Mouse (Mus musculus) forebrain, embryonic 16.5 days (tissue): ENCODE data around the gene Plxdc2. TPM values are rescaled to one million over a fixed set of nuclear protein-coding genes. Genes with fewer than 3 reads are reported as not detected.

Experiments used
- ATAC-seq: fragments of 200-750 bp; cut with Nextera tagmentation; 2 replicates; pipeline ENCODE4 v1.8.0; 2017; ENCODE audit warnings: mild to moderate bottlenecking, moderate library complexity
- H3K27ac ChIP-seq: fragments of 300-500 bp; sonication (generic); 2 replicates; pipeline ENCODE4 v1.5.1; 2014; ENCODE audit warnings: low read length, control low read depth
- H3K27me3 ChIP-seq: fragments of 300-500 bp; sonication (generic); replicated peaks from 2 replicates; pipeline ENCODE4 v1.6.1; 2014; ENCODE audit warnings: low read length; ENCODE audit not compliant: control insufficient read depth, insufficient read depth
- H3K36me3 ChIP-seq: fragments of 300-500 bp; sonication (generic); 2 replicates; pipeline ENCODE4 v1.6.1; 2014; ENCODE audit not compliant: control insufficient read depth, insufficient read depth
- H3K4me1 ChIP-seq: fragments of 300-500 bp; sonication (generic); replicated peaks from 2 replicates; pipeline ENCODE4 v1.6.1; 2014; ENCODE audit warnings: low read length; ENCODE audit not compliant: control insufficient read depth, insufficient read depth
- H3K4me2 ChIP-seq: fragments of 300-500 bp; sonication (generic); 2 replicates; pipeline ENCODE4 v1.6.1; 2014; ENCODE audit warnings: mild to moderate bottlenecking, low read length, control low read depth
- H3K4me3 ChIP-seq: fragments of 300-500 bp; sonication (generic); replicated peaks from 2 replicates; pipeline ENCODE4 v1.5.1; 2014; ENCODE audit warnings: mild to moderate bottlenecking, low read length, control low read depth
- H3K9ac ChIP-seq: fragments of 300-500 bp; sonication (generic); replicated peaks from 2 replicates; pipeline ENCODE4 v1.6.1; 2014; ENCODE audit warnings: low read depth, low read length, control low read depth
- H3K9me3 ChIP-seq: fragments of 300-500 bp; sonication (generic); 2 replicates; pipeline ENCODE4 v1.6.1; 2016; ENCODE audit warnings: low read length; ENCODE audit not compliant: control insufficient read depth
- WGBS: fragments of 180-500 bp; shearing (Covaris S2); extraction: QIAGEN DNeasy Blood & Tissue Kit; methylation state at CpG from one replicate; pipeline ENCODE4 v1.1.7; 2014; 5-methylcytosine and 5-hydroxymethylcytosine counted together
- polyA plus RNA-seq: library from polyadenylated mRNA; unstranded; fragments of >200 nt; fragmentation: Nextera tagmentation; extraction: Ambion mirVana; gene quantifications from 2 replicates; pipeline ENCODE4 v1.2.1, GENCODE M21; 2015

The Plxdc2 gene
- polyA plus RNA-seq, 1 experiment from 2014 or later = 11.6 TPM

DNA sequence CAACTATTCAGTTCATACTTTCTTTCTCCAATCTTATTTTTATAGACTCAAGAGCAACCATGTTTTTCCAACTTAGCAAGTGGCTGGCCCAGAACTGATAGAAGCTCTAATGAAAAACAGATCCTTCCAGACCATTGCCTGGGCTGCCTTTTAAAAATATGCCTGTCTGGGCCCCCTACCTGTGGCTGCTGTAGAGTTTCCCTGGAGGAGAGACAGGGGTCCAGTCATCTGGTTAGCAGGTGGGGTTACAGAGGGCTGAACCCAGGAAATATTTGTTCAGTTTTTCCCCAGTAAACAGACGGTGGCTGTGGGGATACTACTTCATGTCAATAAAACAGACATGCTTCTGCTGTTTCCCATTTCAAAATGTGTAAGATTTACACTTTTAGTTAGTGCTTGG is 222.0 kb downstream of the Plxdc2 start:
- Histone ChIP-seq H3K27me3 (no peaks in the 10 kb centered on the region), H3K36me3 (no peaks in the 10 kb centered on the region), H3K9ac (no peak overlapping the region), H3K4me1 (no peaks in the 10 kb centered on the region), H3K9me3 (no peaks in the 10 kb centered on the region), H3K4me3 (no peak overlapping the region), H3K27ac (no peak overlapping the region), H3K4me2 (no peak overlapping the region)
- ATAC-seq = no peak
- WGBS = 79% methylated on average over 1 of the region's 1 CpGs

GRCm38 (mm10) chr2:16588546-16588945 is 232.4 kb downstream of the Plxdc2 start:
- Histone ChIP-seq H3K9ac (no peak overlapping the region), H3K27ac (no peak overlapping the region), H3K9me3 (no peaks in the 10 kb centered on the region), H3K4me3 (no peak overlapping the region), H3K36me3 (no peaks in the 10 kb centered on the region), H3K27me3 (no peaks in the 10 kb centered on the region), H3K4me2 (no peak overlapping the region), H3K4me1 (no peaks in the 10 kb centered on the region)
- no peak for ATAC-seq

GRCm38 (mm10) chr2:16595451-16595850 is 239.3 kb downstream of the Plxdc2 start:
- H3K4me2 ChIP-seq = no peak overlapping the region
- no peaks in the 10 kb centered on the region for H3K9me3 ChIP-seq
- ATAC-seq = no peak
- no peaks in the 10 kb centered on the region for H3K36me3 ChIP-seq
- H3K9ac ChIP-seq = no peak overlapping the region
- no peak overlapping the region for H3K27ac ChIP-seq
- H3K4me3 ChIP-seq = no peak overlapping the region
- no peaks in the 10 kb centered on the region for H3K27me3 ChIP-seq
- H3K4me1 ChIP-seq = no peaks in the 10 kb centered on the region
- WGBS = 86% methylated on average over 1 of the region's 1 CpGs

GRCm38 (mm10) chr2:16598231-16598630 is 242.1 kb downstream of the Plxdc2 start:
- Histone ChIP-seq H3K9me3 (no peaks in the 10 kb centered on the region), H3K4me2 (no peak overlapping the region), H3K27ac (no peak overlapping the region), H3K4me1 (no peaks in the 10 kb centered on the region), H3K4me3 (no peak overlapping the region), H3K27me3 (no peaks in the 10 kb centered on the region), H3K9ac (no peak overlapping the region), H3K36me3 (no peaks in the 10 kb centered on the region)
- ATAC-seq = no peak
- 82% methylated on average over 3 of the region's 3 CpGs for WGBS

GRCm38 (mm10) chr2:16604291-16604690 is 248.2 kb downstream of the Plxdc2 start:
- Histone ChIP-seq H3K9ac (no peak overlapping the region), H3K4me1 (no peaks in the 10 kb centered on the region), H3K4me3 (no peak overlapping the region), H3K27ac (no peak overlapping the region), H3K4me2 (no peak overlapping the region), H3K36me3 (no peaks in the 10 kb centered on the region), H3K9me3 (no peaks in the 10 kb centered on the region), H3K27me3 (no peaks in the 10 kb centered on the region)
- 0 out of 2 replicates have a peak, but pooled peaks have one; percentile 36 for ATAC-seq
- 71% methylated on average over 3 of the region's 3 CpGs for WGBS

DNA sequence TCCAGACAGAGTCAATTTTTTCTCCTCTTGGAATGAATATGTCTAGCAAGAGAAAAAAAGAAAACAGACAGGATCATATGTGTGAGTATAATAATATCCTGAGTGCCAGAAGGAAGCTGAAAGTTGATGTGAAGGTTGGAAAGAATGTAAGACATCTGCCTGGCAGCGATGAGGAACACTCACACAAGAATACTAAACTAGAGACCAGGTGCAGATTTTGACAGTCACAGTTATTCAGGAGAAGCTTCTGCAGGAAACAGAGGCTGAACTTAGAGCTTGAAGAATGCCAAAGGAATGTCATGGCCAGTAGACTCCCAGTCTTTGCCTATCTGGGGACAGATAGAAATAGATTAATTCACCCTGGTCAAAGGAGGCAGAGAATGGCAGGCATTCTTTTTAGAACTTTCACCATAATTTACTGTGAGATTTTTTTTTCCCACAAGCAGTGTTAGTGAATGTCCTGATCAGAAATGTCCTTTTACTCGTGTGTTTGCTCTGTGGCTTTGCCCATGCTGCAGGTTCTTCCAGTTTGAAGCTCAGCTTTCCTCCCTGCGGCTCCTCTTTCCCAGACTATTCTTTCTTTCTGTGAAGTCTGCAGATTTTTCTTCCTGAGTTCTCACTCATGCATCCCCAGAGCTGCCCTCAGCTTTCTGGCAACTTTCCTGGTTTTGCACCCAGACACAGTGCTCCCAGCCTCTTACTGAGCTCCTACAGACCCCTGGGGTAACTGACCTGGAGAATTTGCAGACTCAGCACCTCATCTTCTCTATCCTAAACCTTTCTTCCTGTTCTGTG is 251.9 kb downstream of the Plxdc2 start:
- Histone ChIP-seq H3K4me2 (no peak overlapping the region), H3K9me3 (no peaks in the 10 kb centered on the region), H3K4me3 (no peak overlapping the region), H3K9ac (no peak overlapping the region), H3K27ac (no peak overlapping the region), H3K36me3 (no peaks in the 10 kb centered on the region), H3K4me1 (no peaks in the 10 kb centered on the region), H3K27me3 (no peaks in the 10 kb centered on the region)
- WGBS = 65% methylated on average over 3 of the region's 3 CpGs
- ATAC-seq = no peak

DNA sequence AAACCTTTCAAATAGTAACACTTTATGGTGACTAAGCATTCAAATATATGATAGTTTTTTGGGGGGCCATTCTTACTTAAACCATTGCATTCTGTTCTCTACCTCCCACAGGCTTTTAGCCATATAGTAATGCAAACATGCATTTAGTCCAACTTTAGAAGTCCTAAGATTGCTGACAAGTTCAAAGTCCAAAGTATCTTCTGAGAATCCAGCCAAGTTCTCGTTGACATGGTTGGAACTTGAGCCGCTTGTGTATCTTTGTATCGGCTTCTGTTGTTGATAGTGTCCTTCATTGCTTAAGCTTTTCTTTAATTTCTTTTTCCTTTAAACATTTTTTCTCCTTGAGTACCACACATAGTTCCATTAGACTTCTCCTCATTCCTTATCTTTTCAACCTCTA is 286.0 kb downstream of the Plxdc2 start:
- Histone ChIP-seq H3K4me2 (no peak overlapping the region), H3K4me1 (no peaks in the 10 kb centered on the region), H3K4me3 (no peak overlapping the region), H3K27ac (no peak overlapping the region), H3K27me3 (no peaks in the 10 kb centered on the region), H3K9ac (no peak overlapping the region), H3K36me3 (no peaks in the 10 kb centered on the region), H3K9me3 (no peaks in the 10 kb centered on the region)
- ATAC-seq = no peak
- WGBS = 96% methylated on average over 3 of the region's 3 CpGs

DNA sequence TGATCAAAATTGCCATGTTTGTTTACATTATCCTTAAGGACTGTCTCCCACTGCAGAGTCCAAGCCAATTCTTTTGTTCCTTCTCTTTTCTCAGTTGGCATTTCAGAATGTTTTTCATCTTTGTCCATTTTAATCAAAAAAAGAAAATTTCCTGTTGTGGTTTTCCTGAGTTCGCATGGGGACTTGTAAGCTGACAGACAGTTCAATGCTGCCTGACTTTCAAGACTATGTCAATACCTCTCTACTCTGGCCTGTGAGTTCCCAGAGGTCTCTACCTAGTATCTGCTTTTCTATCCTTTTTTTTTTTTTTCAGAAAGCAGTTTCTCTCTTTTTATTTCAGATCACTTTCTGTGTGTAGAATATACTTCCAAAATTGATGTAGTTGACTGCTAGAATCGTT is 295.6 kb downstream of the Plxdc2 start:
- no peaks in the 10 kb centered on the region for H3K9me3 ChIP-seq
- no peak overlapping the region for H3K27ac ChIP-seq
- no peaks in the 10 kb centered on the region for H3K27me3 ChIP-seq
- H3K36me3 ChIP-seq = no peaks in the 10 kb centered on the region
- no peak overlapping the region for H3K9ac ChIP-seq
- H3K4me1 ChIP-seq = no peaks in the 10 kb centered on the region
- ATAC-seq = no peak
- H3K4me3 ChIP-seq = no peak overlapping the region
- H3K4me2 ChIP-seq = no peak overlapping the region
- WGBS = 87% methylated on average over 2 of the region's 2 CpGs

DNA sequence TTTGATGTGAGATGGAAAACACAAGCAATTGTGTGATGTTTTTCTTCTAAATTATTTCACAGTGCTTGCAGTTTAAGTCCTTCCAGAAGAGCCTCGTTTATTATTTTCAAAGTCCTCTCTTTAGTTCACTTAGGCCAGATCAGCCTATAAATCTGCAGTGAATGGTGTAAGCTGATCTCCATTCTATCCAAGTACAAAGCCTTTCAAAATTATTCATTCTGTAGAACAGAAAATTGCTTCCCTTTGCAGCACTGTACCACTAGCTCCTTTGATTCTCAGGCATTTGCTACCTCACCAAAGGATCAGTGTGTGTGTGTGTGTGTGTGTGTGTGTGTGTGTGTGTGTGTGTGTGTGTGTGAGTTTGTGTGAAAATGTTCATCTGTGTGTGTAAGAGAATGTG is 308.4 kb downstream of the Plxdc2 start:
- ATAC-seq = peak; percentile 52; the same call in 1 of the 2 replicates
- Histone ChIP-seq H3K4me1 (no peaks in the 10 kb centered on the region; the same call in 1 of the 2 replicates), H3K9me3 (no peaks in the 10 kb centered on the region), H3K4me2 (no peak overlapping the region), H3K27ac (no peak overlapping the region), H3K4me3 (no peak overlapping the region), H3K9ac (no peak overlapping the region), H3K36me3 (no peaks in the 10 kb centered on the region), H3K27me3 (no peaks in the 10 kb centered on the region)
- WGBS = 0% methylated on average over 1 of the region's 1 CpGs

GRCm38 (mm10) chr2:16668391-16668790 is 312.3 kb downstream of the Plxdc2 start:
- Histone ChIP-seq H3K36me3 (no peaks in the 10 kb centered on the region), H3K9me3 (no peaks in the 10 kb centered on the region), H3K4me1 (no peaks in the 10 kb centered on the region; the same call in 1 of the 2 replicates), H3K4me2 (no peak overlapping the region), H3K27ac (no peak overlapping the region), H3K9ac (no peak overlapping the region), H3K4me3 (no peak overlapping the region), H3K27me3 (no peaks in the 10 kb centered on the region)
- no peak for ATAC-seq
- 68% methylated on average over 1 of the region's 1 CpGs for WGBS
